Mouse (Mus musculus): ENCODE results near the gene Snapin. TPM values are rescaled to one million over a fixed set of nuclear protein-coding genes. Genes with fewer than 3 reads are reported as not detected.

Gene Snapin
- total RNA-seq (2015; ENCODE audit: low replicate concordance): 6.3 and 11.5 TPM in 2 replicates
- 10.7 and 13.4 TPM in 2 replicates for total RNA-seq (2017; ENCODE audit: low replicate concordance)

DNA sequence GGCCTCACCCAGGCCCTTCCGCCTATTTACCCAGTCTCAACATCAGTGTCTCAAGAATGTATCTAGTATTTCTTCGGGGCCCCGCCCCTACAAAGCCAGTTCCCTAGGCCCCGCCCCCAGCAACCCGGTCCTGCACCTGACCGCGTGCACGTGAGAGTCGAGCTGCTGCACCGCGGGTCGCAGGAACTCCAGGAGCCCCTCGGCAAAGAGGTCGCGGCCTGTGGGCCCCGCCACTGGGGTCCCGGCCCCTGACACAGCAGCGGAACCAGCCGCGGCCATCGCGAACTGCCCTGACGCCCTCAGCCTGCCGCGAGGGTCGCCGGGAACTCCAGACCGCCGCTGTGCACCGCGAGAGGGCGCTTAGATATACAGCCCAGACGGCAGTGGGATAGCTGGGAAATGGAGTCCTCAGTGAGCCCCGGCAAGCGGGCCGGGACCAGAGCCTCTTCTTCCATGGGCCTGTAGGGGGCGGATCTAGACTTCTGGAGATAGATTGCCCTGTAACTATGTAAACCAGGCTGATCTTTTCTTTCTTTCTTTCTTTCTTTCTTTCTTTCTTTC lies at the start of gene Snapin:
TSS of gene Snapin (minus strand) at position 338 of the 561 bp plus-strand sequence.
- peak; percentile 98 for ATAC-seq (replicated peaks; ENCODE audit: low FRiP score, poor library complexity, severe bottlenecking)

DNA sequence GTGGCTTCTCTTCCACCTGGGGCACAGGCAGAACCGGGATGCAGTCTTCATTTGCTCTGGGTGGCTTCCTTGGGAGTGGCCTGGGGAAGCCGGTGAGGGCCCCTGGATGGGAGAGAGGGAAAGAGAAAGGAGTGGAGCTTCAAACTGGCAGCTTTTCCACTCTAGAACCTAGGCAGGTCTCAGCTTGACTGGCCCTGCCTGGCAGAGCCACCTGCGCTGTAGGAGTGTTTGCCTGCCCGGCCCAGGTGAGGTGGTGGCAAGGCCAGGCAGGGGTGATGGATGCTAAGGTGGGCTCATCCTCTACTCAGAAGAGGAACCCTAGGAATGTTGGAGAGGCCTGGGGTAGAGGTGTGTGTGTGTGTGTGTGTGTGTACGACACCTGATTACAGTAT lies 47.1 kb upstream of the Snapin start:
- ATAC-seq (replicated peaks; ENCODE audit: low FRiP score, poor library complexity, severe bottlenecking): no peak

DNA sequence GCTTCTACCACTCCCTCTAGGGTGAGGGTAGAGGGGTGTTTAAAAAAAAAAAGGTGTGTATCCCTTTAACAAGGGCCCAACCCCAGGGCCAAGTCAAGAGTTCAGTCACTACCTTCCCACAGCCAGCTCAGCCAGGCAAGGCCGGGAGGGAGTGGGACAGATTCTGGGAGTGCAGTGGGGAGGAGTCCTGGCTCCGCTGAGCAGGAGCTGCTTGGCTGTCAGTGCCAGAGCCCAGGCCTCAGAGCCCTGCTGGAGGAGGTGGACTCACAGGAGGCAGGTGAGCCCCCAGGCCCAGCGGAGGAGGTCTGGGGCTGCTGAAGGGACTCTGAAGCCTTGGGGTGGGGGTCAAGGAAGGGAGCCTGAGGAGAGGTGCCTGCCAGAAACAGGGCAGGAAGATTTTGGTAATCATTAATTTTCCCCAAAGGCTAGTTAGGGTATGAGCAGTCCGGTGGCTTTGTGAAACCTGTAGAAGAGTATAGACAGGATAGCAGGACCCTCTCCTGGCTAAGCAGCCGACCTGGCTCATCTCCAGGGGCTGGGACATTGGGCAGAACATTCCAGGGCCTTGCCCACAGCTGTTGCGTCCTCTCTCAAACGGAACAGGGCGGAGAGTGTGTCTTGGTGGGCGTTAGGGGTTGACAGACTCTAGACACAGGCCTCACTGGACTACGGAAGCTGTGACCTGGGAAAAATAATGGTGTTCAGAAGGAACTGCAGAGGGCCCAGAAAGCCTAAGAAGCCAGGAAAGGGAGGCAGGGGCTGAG lies 46.5 kb upstream of the Snapin start, which contains the start of gene S100a16:
TSS of gene S100a16 (plus strand) at position 114 of the 764 bp plus-strand sequence.
- no peak for ATAC-seq (replicated peaks; ENCODE audit: low FRiP score, poor library complexity, severe bottlenecking)

DNA sequence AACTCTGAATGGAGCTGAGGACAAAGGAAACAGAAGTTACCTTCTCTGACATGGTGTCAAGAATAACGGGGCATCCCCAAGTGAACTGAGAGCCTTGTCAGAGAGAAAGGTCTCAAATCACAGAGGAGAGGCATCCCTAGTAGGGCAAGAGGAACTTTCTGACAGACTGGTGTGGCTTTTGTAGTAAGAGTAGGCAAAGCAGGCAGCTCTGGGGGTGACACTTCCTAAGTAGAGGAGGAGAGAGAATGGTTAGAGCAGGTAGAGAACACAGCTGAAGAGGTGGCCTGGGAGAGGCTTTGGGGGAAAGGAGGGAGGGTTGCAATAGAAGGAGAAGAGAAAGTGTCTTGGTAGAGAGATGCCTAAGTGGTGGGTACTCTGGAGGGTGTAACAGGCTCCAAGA lies 44.6 kb upstream of the Snapin start:
- ATAC-seq (replicated peaks; ENCODE audit: low FRiP score, poor library complexity, severe bottlenecking): no peak

DNA sequence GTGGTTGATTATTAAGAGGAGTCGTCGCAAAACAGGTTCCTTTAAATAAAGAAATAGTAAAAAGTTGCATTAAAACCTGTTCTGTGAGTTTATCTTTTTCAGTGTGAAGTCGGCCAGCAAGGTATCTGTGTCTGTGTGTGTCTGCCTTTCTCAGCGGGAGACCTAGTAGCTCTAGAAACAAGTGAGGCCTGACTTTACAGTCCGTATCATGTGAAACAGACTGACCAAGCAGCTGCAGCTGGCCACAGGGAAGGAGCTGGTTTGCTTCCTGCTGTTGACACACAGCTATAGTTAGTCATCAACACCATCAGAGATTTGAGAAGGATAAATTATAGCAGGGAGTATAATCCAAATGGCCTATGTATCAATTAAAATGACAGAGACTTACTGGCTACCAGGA lies 40.9 kb upstream of the Snapin start:
- no peak for ATAC-seq (replicated peaks; ENCODE audit: low FRiP score, poor library complexity, severe bottlenecking)

DNA sequence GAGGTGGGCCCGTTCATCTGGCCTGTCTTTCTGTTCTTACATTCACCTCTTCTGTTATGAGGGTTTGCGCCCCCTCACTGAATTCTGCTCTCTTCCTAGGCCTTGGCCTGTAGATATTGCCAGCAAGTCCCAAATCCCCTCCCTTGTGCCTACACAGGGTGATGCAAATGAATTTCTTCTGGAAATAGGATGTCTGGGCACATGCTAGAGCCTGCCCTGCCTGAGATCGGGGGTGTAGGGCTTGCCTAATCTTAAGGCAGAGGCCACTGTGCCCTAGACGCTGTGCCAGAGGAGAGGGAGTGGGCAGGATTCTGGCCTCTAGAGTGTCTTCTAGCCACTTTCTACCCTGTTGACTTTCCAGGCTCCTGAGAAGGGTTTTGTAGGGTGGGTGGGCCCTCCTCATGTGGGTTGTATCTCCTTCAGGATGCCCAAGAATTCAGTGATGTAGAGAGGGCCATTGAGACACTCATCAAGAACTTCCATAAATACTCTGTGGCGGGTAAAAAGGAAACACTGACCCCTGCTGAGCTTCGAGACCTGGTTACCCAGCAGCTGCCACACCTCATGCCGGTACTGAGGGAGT lies 36.5 kb upstream of the Snapin start:
- no peak for ATAC-seq (replicated peaks; ENCODE audit: low FRiP score, poor library complexity, severe bottlenecking)

DNA sequence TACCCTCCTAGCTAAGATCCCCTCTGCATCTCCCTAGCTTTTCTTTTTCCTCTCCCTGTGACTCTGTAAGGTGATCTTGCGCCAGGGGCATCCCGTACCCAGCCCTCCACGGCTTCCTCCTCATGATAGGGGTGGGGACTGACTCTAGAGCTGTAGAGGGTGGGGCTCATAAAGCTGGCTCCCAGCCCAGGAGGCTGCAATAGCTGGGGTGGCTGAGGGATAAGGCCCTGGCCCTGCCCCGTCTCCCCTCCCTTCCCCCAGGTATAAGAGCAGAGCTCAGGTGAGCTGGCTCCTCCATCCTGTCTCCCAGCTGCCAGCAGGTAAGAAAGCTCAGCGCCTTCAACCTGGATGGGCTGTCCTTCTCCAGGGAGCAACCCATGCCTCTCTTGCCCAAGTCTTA lies 35.7 kb upstream of the Snapin start, which contains the start of gene S100a14:
TSS of gene S100a14 (plus strand) at position 277 of the 400 bp plus-strand sequence.
- peak; percentile 60 for ATAC-seq (replicated peaks; ENCODE audit: low FRiP score, poor library complexity, severe bottlenecking)

DNA sequence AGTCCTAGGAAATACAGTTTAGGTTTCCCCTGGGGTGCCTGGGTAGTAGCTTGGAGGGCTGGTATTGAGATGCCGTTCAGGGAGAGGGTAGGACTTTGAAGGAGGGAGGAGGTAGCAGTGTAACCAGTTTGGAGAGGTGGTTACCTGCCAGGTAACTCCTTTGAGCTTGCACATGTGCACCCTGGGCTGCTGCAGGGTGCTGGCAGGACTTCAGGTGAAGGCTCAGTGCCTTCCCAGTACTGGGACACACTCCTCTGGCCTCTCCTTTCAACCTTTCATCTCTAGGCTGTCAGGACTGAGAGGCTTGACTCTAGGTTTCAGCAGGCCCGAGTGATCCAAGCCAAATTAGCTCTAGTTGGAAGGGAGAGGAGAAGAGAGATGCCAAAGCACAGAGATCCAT lies 35.2 kb upstream of the Snapin start:
- no peak for ATAC-seq (replicated peaks; ENCODE audit: low FRiP score, poor library complexity, severe bottlenecking)

DNA sequence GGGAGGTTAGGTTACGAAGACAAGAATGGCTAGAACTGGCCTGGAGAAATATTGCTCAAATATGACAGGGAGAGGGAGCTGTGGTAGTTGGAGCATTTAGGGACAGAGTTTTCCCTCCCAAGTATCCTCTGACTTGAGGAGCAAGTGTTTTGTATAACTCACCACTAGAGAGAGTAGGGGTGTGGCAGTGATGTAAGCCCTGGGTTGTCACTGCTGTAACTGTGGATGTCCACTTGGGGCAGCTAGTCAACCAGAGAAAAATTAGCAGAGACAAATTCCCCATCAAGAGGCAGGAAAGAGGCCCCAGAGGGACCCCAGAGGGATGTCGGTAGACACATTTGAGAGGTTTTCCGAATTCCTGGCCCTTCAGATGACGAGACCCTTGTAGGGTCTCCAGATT lies 34.6 kb upstream of the Snapin start:
- ATAC-seq (replicated peaks; ENCODE audit: low FRiP score, poor library complexity, severe bottlenecking): peak; percentile 81

DNA sequence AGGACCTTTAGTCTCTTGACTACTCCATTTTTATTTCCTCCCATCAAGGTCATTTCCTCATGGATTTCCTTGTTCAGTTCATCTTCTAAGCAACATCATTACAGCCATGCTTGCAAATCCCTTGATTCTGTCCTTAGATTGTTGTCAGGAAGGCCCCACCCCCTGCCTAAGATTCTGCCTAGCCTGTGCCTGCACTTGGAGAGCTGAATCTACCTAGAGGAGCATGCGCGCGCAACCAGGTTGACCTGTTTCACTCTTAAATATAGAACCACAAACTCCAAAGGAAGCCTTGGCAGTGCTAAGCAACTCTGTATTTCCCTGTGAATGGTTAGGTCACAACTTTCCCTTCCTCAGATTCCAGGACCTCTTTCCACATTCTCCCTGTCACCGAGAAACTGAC lies 26.9 kb upstream of the Snapin start:
- ATAC-seq (replicated peaks; ENCODE audit: low FRiP score, poor library complexity, severe bottlenecking): no peak

DNA sequence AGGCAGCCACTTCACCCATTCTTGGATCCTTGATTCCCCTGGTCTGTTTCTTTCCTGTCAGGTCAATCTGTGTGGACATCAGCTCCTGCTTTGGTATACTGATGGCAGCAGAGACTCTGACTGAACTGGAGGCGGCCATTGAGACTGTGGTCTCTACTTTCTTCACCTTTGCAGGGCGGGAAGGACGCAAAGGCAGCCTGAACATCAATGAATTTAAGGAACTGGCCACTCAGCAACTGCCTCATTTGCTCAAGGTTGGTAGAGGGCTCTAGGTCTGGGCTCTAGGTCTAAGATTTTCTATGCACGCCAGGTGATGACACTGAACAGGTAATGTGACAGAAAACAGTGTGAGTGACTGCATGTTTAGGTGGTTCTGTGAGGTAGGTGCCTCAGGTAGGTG lies 25.0 kb upstream of the Snapin start:
- ATAC-seq (replicated peaks; ENCODE audit: low FRiP score, poor library complexity, severe bottlenecking): no peak

DNA sequence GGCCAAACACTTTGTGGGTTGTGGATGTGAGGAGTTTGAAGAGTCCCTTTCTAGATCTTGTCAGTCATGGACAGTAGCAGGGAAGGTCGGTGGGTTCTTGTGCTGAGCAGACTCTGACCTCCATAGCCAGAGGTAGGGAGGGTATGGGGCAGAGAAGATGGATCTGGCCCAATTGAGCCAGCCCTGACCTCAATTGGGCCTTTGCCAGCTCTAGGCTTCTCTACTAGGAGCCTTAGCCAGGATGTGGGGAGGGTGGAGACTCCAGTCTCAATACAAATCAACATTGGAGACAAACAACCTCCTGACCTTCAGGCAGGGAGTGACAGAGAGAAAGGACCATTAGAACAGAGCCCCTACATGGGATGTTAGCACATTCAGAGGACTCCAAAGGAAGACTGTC lies 24.4 kb upstream of the Snapin start:
- ATAC-seq (replicated peaks; ENCODE audit: low FRiP score, poor library complexity, severe bottlenecking): peak; percentile 12; the same call in 1 of the 2 replicates

DNA sequence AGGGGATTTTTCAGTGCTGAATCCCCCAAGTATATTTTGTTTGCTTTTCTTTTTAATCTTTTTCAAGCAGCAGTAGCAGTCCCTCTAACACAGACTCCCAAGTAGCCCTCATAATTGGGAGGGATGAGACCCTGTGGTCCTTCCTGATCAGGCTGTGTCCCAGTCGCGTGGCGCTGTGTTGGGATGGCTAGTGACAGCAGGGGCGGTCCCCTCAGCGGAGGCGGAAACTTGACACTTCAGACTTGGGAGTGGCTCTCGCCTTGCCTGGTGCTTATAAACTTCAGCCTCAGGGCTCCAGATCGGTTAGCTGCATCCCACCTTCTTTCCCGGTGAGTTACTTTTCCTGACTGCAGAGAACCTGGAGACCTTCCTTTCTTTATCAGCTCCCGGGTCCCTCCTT lies 23.9 kb upstream of the Snapin start:
- peak; percentile 90 for ATAC-seq (replicated peaks; ENCODE audit: low FRiP score, poor library complexity, severe bottlenecking)

DNA sequence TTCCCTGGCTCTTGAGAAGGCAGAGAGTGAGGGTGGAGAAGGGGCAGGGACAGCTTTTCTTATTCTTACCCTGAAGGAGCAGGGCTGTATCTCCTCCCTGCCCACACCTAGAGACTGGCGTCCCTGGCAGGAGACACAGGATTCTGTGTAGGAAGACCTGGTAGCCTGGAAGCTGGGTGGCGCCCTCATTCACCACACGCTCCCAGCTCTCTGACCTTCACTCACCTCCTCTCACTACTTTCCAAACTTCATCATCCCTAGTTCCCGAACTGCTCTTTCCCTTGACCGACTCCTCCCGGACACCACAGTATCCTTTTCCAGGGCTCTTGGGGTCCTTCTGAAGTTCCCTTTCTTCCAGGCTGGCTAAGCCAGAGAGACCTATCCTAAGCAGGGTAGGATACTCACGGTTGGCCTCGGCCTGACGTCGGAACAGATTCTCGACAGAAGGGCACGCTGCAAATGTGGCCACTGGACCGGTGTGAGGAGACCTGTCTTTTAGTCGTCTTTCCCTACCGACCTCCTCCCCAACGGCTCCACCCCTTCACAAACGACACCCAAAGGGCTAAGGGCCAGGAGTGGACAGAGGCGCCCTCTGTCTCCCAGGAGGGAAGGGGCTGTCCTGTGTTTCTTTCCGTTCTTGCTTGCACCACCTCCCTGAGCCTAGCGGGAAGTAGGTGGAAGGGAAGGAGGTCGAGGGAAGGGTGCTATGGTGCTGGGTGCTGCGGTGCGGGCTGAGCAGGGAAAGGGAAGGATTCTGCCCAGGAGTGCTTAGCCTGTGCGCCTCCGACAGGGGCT lies 23.2 kb upstream of the Snapin start, which contains the start of the genes S100a1 and S100a13:
TSS of gene S100a1 (minus strand) at position 597 of the 795 bp plus-strand sequence.
TSS of gene S100a13 (plus strand) at position 640 of the 795 bp plus-strand sequence.
- peak; percentile 47 for ATAC-seq (replicated peaks; ENCODE audit: low FRiP score, poor library complexity, severe bottlenecking)

DNA sequence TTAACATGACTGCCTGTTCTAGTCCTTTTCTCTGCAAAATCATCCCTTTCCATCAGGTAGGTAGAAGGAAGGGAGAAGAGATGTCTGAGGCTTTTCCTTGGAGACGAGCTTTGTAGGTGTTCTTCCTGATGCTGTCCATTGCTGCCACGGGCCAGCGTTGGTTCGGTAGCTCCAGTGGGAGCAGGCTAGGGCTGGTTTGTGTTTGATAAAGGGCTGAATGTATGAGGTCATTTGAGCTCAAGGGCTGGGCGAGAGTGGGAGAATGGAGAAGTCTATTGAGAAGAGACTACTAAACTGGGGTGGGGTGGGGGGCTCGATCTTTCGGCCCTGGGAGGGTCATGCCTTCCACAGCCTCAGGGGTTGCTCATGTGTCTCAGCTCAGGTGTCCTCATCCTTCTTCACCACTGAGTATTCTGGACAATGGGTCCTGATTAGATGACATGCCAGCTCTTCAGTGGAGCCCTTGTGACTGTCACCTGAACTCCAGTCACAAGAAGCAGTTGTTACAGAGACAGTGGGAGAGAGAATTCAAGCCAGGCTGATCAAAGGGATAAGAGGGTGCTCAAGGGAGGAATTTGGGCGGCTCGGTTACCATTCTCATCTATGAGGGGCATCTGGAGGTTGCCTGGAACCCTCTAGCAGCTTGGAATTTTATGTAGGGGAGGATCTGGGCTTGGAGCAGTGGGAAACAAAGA lies 22.3 kb upstream of the Snapin start:
- ATAC-seq (replicated peaks; ENCODE audit: low FRiP score, poor library complexity, severe bottlenecking): no peak

DNA sequence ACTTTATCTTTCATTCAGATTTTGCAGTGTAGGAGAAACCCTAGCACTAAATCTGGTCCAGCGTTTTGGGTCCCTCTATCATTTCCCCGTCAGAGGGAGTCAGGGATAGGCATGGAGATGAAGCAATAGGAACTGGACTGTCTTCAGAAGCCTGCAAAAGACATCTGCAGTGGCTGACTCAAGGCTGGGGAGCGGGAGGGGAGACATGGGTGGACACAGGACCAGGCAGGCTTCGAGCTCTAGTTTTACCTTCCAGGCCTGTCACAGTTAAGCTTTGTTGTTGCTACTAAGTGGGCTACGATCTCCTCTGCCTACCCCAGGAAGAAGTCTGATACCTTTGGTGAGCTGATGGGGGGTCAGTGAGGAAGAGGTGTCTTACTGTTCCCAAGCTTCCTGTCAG lies 21.4 kb upstream of the Snapin start:
- ATAC-seq (replicated peaks; ENCODE audit: low FRiP score, poor library complexity, severe bottlenecking): no peak

DNA sequence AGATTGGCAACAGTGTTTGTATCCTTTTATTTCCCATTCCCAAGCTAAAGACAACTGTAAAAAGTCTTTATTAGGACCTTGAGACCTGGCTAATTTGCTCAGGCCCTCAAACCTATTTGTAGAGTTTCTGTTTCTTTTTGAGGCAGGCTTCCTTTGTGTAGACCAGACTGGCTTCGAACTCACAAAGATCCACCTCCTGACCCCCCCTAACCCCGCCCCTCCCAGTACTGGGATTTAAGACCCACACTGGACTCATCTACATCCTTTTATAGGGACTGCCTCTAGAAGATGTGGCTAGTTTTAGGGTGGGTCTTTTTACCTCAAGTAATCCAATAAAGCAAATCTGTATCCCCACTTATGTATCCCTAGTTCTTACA lies 18.9 kb upstream of the Snapin start:
- ATAC-seq (replicated peaks; ENCODE audit: low FRiP score, poor library complexity, severe bottlenecking): peak; percentile 11

DNA sequence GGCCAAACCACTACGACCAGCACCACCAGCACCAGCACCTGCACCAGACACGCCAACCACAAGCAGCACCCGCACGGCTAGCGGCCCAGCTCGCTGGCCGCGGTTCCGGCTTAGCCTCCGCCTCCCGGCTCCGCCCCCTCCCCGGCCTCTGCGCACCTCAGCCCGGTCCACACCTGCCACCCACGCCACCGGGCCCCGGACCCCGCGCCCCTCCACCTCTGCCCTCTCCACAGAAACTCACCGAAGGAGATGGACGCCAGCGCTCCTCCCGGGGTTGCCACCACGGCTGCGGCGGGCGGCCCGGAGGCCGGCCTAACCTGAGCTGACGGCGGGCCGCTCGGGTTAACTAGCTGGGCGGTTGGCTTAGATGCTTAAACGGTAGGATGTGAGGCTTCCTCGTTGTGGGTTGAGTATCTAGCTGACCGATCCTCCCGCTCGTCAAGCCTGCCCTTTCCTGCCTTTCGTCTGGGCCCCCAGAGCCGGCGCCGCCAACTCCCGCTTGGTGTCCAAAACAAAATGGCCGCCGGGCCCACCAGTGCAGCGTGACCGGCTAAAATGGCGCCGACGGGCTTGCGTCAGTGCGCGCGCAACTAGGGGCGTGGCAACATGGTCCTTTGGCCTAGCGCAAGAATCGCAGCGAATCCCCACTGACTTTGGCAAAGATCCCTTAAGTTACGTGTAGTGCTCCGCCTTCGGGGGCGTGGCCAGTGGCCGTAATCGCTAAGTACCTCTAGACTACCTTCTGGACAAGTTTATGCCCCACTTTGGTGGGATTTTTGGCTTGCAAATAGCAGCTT lies 18.3 kb upstream of the Snapin start, which contains the start of gene Chtop:
TSS of gene Chtop (minus strand) at position 549 of the 797 bp plus-strand sequence.
- ATAC-seq (replicated peaks; ENCODE audit: low FRiP score, poor library complexity, severe bottlenecking): peak; percentile 89

Measured in erythroblast, adult 5-6 weeks (primary cell).